Mouse (Mus musculus): ENCODE measurements around the gene Krt79. TPM values are rescaled to one million over a fixed set of nuclear protein-coding genes. Genes with fewer than 3 reads are reported as not detected.

Krt79 gene
- polyA plus RNA-seq, 1 experiment from 2014 or later, result not detected

Small RNA genes within 50 kb of the gene (microRNA-seq; reads per million reads assigned to microRNA genes)
- not detected for gene Gm44356

Other genes with a start within 250 kb of the Krt79 start
- not detected in 2 replicates for gene Krt6a, start 246.0 kb downstream of the Krt79 start, polyA plus RNA-seq (2016; fragmentation: Nextera tagmentation; extraction: Ambion mirVana)
- 14.1 and 16.6 TPM in 2 replicates for gene Krt5, start 227.4 kb downstream of the Krt79 start, polyA plus RNA-seq (2016; fragmentation: Nextera tagmentation; extraction: Ambion mirVana)
- not detected in 2 replicates for gene Krt71, start 197.2 kb downstream of the Krt79 start, polyA plus RNA-seq (2016; fragmentation: Nextera tagmentation; extraction: Ambion mirVana)
- gene Krt72, start 153.9 kb downstream of the Krt79 start, polyA plus RNA-seq (2016; fragmentation: Nextera tagmentation; extraction: Ambion mirVana), result not detected in 2 replicates
- 0.57 and 0.65 TPM in 2 replicates for gene Krt73, start 138.0 kb downstream of the Krt79 start, polyA plus RNA-seq (2016; fragmentation: Nextera tagmentation; extraction: Ambion mirVana)
- gene Krt2, start 122.2 kb downstream of the Krt79 start, polyA plus RNA-seq (2016; fragmentation: Nextera tagmentation; extraction: Ambion mirVana), result not detected in 2 replicates
- 4.2 and 4.4 TPM in 2 replicates for gene Krt1, start 89.5 kb downstream of the Krt79 start, polyA plus RNA-seq (2016; fragmentation: Nextera tagmentation; extraction: Ambion mirVana)
- gene Krt77, start 70.6 kb downstream of the Krt79 start, polyA plus RNA-seq (2016; fragmentation: Nextera tagmentation; extraction: Ambion mirVana), result not detected in 2 replicates
- gene Krt76, start 47.4 kb downstream of the Krt79 start, polyA plus RNA-seq (2016; fragmentation: Nextera tagmentation; extraction: Ambion mirVana), result not detected in 2 replicates
- 0.21 TPM in 1 of 2 replicates, not detected in the other for gene Krt4, start 15.6 kb downstream of the Krt79 start, polyA plus RNA-seq (2016; fragmentation: Nextera tagmentation; extraction: Ambion mirVana)
- gene Krt78, start 14.0 kb upstream of the Krt79 start, polyA plus RNA-seq (2016; fragmentation: Nextera tagmentation; extraction: Ambion mirVana), result not detected in 2 replicates
- gene Krt8, start 64.2 kb upstream of the Krt79 start, polyA plus RNA-seq (2016; fragmentation: Nextera tagmentation; extraction: Ambion mirVana), result 18.2 and 28.2 TPM in 2 replicates
- gene Krt18, start 87.9 kb upstream of the Krt79 start, polyA plus RNA-seq (2016; fragmentation: Nextera tagmentation; extraction: Ambion mirVana), result 19.8 and 30.0 TPM in 2 replicates
- 94.0 and 97.1 TPM in 2 replicates for gene Eif4b, start 133.4 kb upstream of the Krt79 start, polyA plus RNA-seq (2016; fragmentation: Nextera tagmentation; extraction: Ambion mirVana)
- 21.8 and 22.7 TPM in 2 replicates for gene Tns2, start 160.1 kb upstream of the Krt79 start, polyA plus RNA-seq (2016; fragmentation: Nextera tagmentation; extraction: Ambion mirVana)
- 28.1 and 29.2 TPM in 2 replicates for gene Spryd3, start 195.9 kb upstream of the Krt79 start, polyA plus RNA-seq (2016; fragmentation: Nextera tagmentation; extraction: Ambion mirVana)
- gene Igfbp6, start 204.0 kb upstream of the Krt79 start, polyA plus RNA-seq (2016; fragmentation: Nextera tagmentation; extraction: Ambion mirVana), result 0.42 TPM in 1 of 2 replicates, not detected in the other
- 0.09 TPM in 1 of 2 replicates, not detected in the other for gene Soat2, start 210.2 kb upstream of the Krt79 start, polyA plus RNA-seq (2016; fragmentation: Nextera tagmentation; extraction: Ambion mirVana)